Mouse (Mus musculus): ENCODE measurements around the gene Neurl1a. TPM values are rescaled to one million over a fixed set of nuclear protein-coding genes. Genes with fewer than 3 reads are reported as not detected.

Gene Neurl1a
- polyA plus RNA-seq, 1 experiment, result 3.7 TPM

GRCm38 (mm10) chr19:47304170-47304745 is 125.6 kb downstream of the Neurl1a start:
- H3ac ChIP-seq (ENCODE audit: control insufficient read depth, insufficient read length, low read depth), result no peak overlapping the region
- H3K79me2 ChIP-seq (ENCODE audit: control insufficient read depth, insufficient read depth), result peaks cover 95% of the 10 kb centered on the region
- H3K4me3 ChIP-seq (ENCODE audit: insufficient read depth, poor library complexity, severe bottlenecking), result no peak overlapping the region
- H3K27me3 ChIP-seq (ENCODE audit: control insufficient read depth, insufficient read depth, insufficient read length), result no peaks in the 10 kb centered on the region
- TF ChIP-seq MYOD1 (IDR thresholded peaks at IDR 0.05; ENCODE audit: control insufficient read depth, insufficient read length, low read depth), result no peak
- no peak for TF ChIP-seq MYOG (IDR thresholded peaks at IDR 0.05; ENCODE audit: control insufficient read depth, extremely low read depth, insufficient read length)
- no peak for TF ChIP-seq MAX (IDR thresholded peaks at IDR 0.05)
- no peak for TF ChIP-seq CTCF (IDR thresholded peaks at IDR 0.05; ENCODE audit: control insufficient read depth, insufficient read depth, insufficient read length)
- TF ChIP-seq FOSL1 (IDR thresholded peaks at IDR 0.05; ENCODE audit: insufficient read depth, low read length, poor library complexity, severe bottlenecking), result no peak
- TF ChIP-seq CEBPB (IDR thresholded peaks at IDR 0.05; ENCODE audit: low read depth), result no peak
- no peak for TF ChIP-seq USF1 (IDR thresholded peaks at IDR 0.05; ENCODE audit: low read depth)
- H3K36me3 ChIP-seq (ENCODE audit: control insufficient read depth, insufficient read depth), result peaks cover 16% of the 10 kb centered on the region
- H3K79me3 ChIP-seq (ENCODE audit: low read depth), result peaks cover 49% of the 10 kb centered on the region

GRCm38 (mm10) chr19:47305401-47305800 is 126.8 kb downstream of the Neurl1a start:
- H3ac ChIP-seq (ENCODE audit: control insufficient read depth, insufficient read length, low read depth), result no peak overlapping the region
- H3K4me3 ChIP-seq (ENCODE audit: insufficient read depth, poor library complexity, severe bottlenecking), result no peak overlapping the region
- peaks cover 95% of the 10 kb centered on the region for H3K79me2 ChIP-seq (ENCODE audit: control insufficient read depth, insufficient read depth)
- peaks cover 51% of the 10 kb centered on the region for H3K79me3 ChIP-seq (ENCODE audit: low read depth)
- peaks cover 23% of the 10 kb centered on the region for H3K36me3 ChIP-seq (ENCODE audit: control insufficient read depth, insufficient read depth)
- TF ChIP-seq USF1 (IDR thresholded peaks at IDR 0.05; ENCODE audit: low read depth) (no peak), FOSL1 (IDR thresholded peaks at IDR 0.05; ENCODE audit: insufficient read depth, low read length, poor library complexity, severe bottlenecking) (no peak), MYOD1 (IDR thresholded peaks at IDR 0.05; ENCODE audit: control insufficient read depth, insufficient read length, low read depth) (no peak), CTCF (IDR thresholded peaks at IDR 0.05; ENCODE audit: control insufficient read depth, insufficient read depth, insufficient read length) (no peak), MYOG (IDR thresholded peaks at IDR 0.05; ENCODE audit: control insufficient read depth, extremely low read depth, insufficient read length) (no peak), CEBPB (IDR thresholded peaks at IDR 0.05; ENCODE audit: low read depth) (no peak), MAX (IDR thresholded peaks at IDR 0.05) (no peak)
- no peaks in the 10 kb centered on the region for H3K27me3 ChIP-seq (ENCODE audit: control insufficient read depth, insufficient read depth, insufficient read length)

GRCm38 (mm10) chr19:47306128-47306916 is 127.7 kb downstream of the Neurl1a start:
- Histone ChIP-seq H3K79me3 (ENCODE audit: low read depth) (peaks cover 55% of the 10 kb centered on the region), H3K79me2 (ENCODE audit: control insufficient read depth, insufficient read depth) (peaks cover 95% of the 10 kb centered on the region), H3K36me3 (ENCODE audit: control insufficient read depth, insufficient read depth) (peaks cover 31% of the 10 kb centered on the region), H3K27me3 (ENCODE audit: control insufficient read depth, insufficient read depth, insufficient read length) (no peaks in the 10 kb centered on the region), H3K4me3 (ENCODE audit: insufficient read depth, poor library complexity, severe bottlenecking) (no peak overlapping the region), H3ac (ENCODE audit: control insufficient read depth, insufficient read length, low read depth) (no peak overlapping the region)
- TF ChIP-seq MYOD1 (IDR thresholded peaks at IDR 0.05; ENCODE audit: control insufficient read depth, insufficient read length, low read depth), result no peak
- no peak for TF ChIP-seq USF1 (IDR thresholded peaks at IDR 0.05; ENCODE audit: low read depth)
- TF ChIP-seq MYOG (IDR thresholded peaks at IDR 0.05; ENCODE audit: control insufficient read depth, extremely low read depth, insufficient read length), result no peak
- TF ChIP-seq CEBPB (IDR thresholded peaks at IDR 0.05; ENCODE audit: low read depth), result no peak
- TF ChIP-seq FOSL1 (IDR thresholded peaks at IDR 0.05; ENCODE audit: insufficient read depth, low read length, poor library complexity, severe bottlenecking), result no peak
- no peak for TF ChIP-seq CTCF (IDR thresholded peaks at IDR 0.05; ENCODE audit: control insufficient read depth, insufficient read depth, insufficient read length)
- TF ChIP-seq MAX (IDR thresholded peaks at IDR 0.05), result no peak

GRCm38 (mm10) chr19:47306917-47307315 is 128.3 kb downstream of the Neurl1a start:
- Histone ChIP-seq H3K79me3 (ENCODE audit: low read depth) (peaks cover 56% of the 10 kb centered on the region), H3K27me3 (ENCODE audit: control insufficient read depth, insufficient read depth, insufficient read length) (no peaks in the 10 kb centered on the region), H3K4me3 (ENCODE audit: insufficient read depth, poor library complexity, severe bottlenecking) (no peak overlapping the region), H3K36me3 (ENCODE audit: control insufficient read depth, insufficient read depth) (peaks cover 35% of the 10 kb centered on the region), H3K79me2 (ENCODE audit: control insufficient read depth, insufficient read depth) (peaks cover 95% of the 10 kb centered on the region), H3ac (ENCODE audit: control insufficient read depth, insufficient read length, low read depth) (no peak overlapping the region)
- TF ChIP-seq CEBPB (IDR thresholded peaks at IDR 0.05; ENCODE audit: low read depth) (no peak), MYOD1 (IDR thresholded peaks at IDR 0.05; ENCODE audit: control insufficient read depth, insufficient read length, low read depth) (no peak), FOSL1 (IDR thresholded peaks at IDR 0.05; ENCODE audit: insufficient read depth, low read length, poor library complexity, severe bottlenecking) (no peak), MYOG (IDR thresholded peaks at IDR 0.05; ENCODE audit: control insufficient read depth, extremely low read depth, insufficient read length) (no peak), MAX (IDR thresholded peaks at IDR 0.05) (no peak), USF1 (IDR thresholded peaks at IDR 0.05; ENCODE audit: low read depth) (no peak), CTCF (IDR thresholded peaks at IDR 0.05; ENCODE audit: control insufficient read depth, insufficient read depth, insufficient read length) (no peak)

Small RNA genes within 50 kb of the gene (microRNA-seq; reads per million reads assigned to microRNA genes)
- 0.20 reads per million for gene Mir6995 (ENCODE audit: borderline microRNAs expressed)

Other genes starting within 250 kb of the Neurl1a start
- gene Ina, start 164.1 kb upstream of the Neurl1a start, polyA plus RNA-seq (2012; fragmentation: generic; extraction: Trizol), result not detected
- 18.2 TPM for gene Nt5c2, start 163.7 kb upstream of the Neurl1a start, polyA plus RNA-seq (2012; fragmentation: generic; extraction: Trizol)
- gene Pcgf6, start 127.9 kb upstream of the Neurl1a start, polyA plus RNA-seq (2012; fragmentation: generic; extraction: Trizol), result 5.5 TPM
- gene Taf5, start 111.1 kb upstream of the Neurl1a start, polyA plus RNA-seq (2012; fragmentation: generic; extraction: Trizol), result 3.6 TPM
- gene Usmg5, start 88.2 kb upstream of the Neurl1a start, polyA plus RNA-seq (2012; fragmentation: generic; extraction: Trizol), result 1,106 TPM
- 21.0 TPM for gene Pdcd11, start 88.1 kb upstream of the Neurl1a start, polyA plus RNA-seq (2012; fragmentation: generic; extraction: Trizol)
- gene Calhm2, start 40.5 kb upstream of the Neurl1a start, polyA plus RNA-seq (2012; fragmentation: generic; extraction: Trizol), result 1.5 TPM
- gene Calhm1, start 34.6 kb upstream of the Neurl1a start, polyA plus RNA-seq (2012; fragmentation: generic; extraction: Trizol), result not detected
- gene Calhm3, start 21.1 kb upstream of the Neurl1a start, polyA plus RNA-seq (2012; fragmentation: generic; extraction: Trizol), result not detected

Measured in C2C12 (cell line).